Mouse (Mus musculus): ENCODE measurements around the gene Tcaf3.

Gene Tcaf3

DNA sequence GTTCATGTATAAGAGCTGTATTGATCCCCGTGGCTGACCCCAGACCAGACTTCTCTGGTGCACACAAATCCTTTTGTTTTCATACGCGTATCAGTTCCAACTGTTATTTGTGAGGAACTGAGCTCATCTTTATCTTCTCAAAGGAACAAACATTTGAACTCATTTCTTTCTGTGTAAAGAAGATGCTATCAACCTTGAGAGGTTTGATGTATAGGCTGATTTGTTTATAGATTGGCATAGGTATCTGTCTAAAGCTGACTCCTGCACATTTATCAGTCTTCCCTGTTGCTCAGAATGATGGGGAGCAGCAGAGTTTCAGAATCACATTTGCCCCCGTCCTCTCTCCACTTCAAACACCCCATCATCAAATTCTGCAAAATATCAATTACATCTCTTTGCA, at the start of gene Tcaf3:
Tcaf3 (minus strand) TSS at position 101 of the 400 bp plus-strand sequence.
- in situ Hi-C loops (cut with MboI; ENCODE audit: low pct_unique_long_range_greater_than_20kb in 1 of 2, low sequenced_read_pairs in 2 of 2, unreplicated experiment in 1 of 2): loop anchor here in 1 of 2 experiments (25.0 kb wide), 1 partner anchor 360 kb away; the partner anchor contains the start of gene Gstk1

DNA sequence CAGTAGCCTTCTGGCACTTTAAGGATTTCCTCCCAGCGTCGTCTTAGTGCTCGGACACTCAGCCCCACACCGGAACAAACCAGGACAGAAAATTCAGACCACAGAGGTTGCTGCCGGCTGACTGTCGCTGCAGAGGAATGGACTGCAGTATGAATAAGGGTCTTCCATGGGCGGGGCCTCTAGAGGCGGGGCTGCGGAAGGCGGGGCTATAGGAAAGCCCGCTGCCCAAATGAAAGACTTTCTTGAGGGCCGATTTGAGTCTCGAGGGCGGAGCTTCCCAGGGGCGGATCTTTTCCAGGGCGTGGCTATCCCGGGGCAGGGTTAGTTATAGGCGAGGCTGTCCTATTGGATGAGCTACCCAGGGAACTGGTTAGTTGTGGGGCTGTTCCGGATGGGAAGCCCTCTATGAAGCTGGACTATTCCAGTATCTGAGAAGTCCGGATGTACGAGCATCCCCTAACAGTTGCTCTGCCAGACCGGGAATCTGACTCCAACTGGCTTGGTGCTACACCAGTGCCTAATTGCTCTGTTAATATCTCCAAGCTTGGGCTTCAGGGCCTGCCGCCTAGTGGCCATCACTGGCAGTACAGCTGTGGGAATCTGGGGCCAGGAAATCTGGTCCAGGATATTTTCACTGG, 47.5 kb upstream of the Tcaf3 start, which contains the start of gene Tcaf2:
Tcaf2 (minus strand) TSS at position 343 of the 638 bp plus-strand sequence.
- in situ Hi-C loops (cut with MboI; ENCODE audit: low pct_unique_long_range_greater_than_20kb in 1 of 2, low sequenced_read_pairs in 2 of 2, unreplicated experiment in 1 of 2): no loop called here

DNA sequence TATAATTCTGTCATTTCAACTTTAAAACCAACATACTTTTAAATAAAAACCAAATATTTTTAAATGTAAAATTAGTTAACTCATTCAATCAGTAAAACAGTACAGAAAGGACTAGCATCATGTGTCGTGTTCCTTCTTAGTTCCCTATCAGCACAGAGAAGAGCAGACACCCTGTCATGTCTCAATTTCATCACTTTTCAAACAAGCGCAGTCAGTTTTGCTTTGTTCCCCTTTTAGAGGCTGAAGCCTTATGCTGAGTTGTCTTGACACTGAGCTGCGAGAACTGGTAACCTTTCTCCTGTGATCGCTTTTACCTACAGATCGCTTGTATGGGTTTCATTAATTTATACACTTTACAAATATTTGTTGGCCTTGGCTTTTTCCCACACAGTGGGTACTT, 36.9 kb upstream of the Tcaf3 start:
- in situ Hi-C loops (cut with MboI; ENCODE audit: low pct_unique_long_range_greater_than_20kb in 1 of 2, low sequenced_read_pairs in 2 of 2, unreplicated experiment in 1 of 2): no loop called here

DNA sequence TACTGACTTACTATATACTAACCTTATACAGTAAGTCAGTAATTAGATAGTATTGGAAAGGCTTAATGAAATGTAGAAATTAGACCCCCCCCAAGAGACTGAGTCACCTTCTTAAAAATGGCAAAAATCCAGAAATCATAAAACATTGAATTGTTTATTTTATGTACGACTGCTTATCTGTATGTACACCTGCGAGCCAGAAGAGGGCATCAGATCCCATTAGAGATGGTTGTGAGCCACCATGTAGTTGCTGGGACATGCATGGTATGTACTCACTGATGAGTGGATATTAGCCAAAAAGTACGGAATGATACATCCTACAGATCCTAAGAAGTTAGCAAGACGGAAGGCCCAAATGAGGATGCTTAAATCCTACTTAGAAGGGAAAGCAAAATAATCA, 33.9 kb upstream of the Tcaf3 start:
- in situ Hi-C loops (cut with MboI; ENCODE audit: low pct_unique_long_range_greater_than_20kb in 1 of 2, low sequenced_read_pairs in 2 of 2, unreplicated experiment in 1 of 2): no loop called here

DNA sequence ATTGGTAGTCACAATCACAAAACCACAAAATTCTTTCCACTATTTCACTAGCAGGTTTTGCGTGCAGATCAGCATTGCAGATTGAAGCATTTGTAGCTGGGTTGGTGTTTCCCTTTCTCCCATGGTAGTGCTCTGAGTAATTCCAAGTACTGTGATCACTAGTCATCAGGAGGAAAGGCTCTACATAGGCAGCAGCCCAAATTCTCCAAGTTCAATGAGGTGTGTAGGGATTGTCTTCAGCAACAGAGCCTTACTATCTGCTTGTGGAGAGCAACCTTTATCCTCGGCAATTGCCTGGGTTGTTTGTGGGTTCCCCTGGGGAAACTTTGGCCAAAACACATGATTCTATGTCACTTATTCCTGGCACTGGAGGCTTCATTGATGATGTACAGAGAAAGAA, 19.4 kb upstream of the Tcaf3 start:
- in situ Hi-C loops (cut with MboI; ENCODE audit: low pct_unique_long_range_greater_than_20kb in 1 of 2, low sequenced_read_pairs in 2 of 2, unreplicated experiment in 1 of 2): no loop called here

DNA sequence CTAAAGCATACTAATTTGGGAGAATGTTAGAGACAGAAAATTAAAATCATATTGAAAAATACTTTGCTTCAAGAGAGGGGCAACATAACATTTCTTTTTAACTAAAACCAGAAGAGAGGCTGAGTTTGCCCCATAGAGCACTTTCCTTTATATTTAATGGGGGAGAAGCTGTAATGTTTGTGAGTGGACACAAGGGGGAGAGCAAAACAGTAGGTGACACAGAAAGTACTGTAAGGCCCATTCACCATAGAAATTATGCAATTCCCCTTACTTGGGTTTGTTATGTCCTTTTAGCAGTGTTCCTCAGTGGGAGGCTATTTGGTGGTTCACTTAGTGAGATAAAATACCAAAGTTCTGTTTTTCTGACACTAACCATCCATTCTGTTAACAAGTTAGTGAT, 14.7 kb upstream of the Tcaf3 start:
- in situ Hi-C loops (cut with MboI; ENCODE audit: low pct_unique_long_range_greater_than_20kb in 1 of 2, low sequenced_read_pairs in 2 of 2, unreplicated experiment in 1 of 2): no loop called here

DNA sequence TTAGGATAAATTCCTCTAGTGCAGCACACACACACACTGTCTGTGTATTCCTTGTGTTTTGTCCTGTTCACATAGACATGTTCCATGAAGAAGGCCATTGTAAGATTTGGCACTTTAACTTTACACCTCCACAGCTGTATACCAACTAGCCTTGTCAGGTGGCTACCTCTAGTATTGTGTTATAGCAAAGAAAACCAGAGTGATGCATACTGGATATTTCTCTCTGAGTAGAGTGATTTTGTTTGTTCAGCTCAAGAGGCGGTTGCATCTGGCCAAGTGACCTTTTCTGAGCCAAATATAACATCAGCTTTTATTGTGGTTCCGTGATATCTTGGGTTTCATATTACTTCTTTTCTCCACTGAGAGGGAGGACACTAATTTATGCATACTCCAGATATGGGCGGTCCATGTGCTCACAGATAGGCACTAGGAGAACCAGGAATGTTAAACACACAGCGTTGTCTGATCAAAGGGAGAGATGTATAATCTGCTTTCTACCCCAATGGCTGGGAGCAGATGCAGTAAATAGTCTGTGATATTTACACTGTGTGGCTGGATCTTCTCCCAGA, 13.5 kb upstream of the Tcaf3 start:
- in situ Hi-C loops (cut with MboI; ENCODE audit: low pct_unique_long_range_greater_than_20kb in 1 of 2, low sequenced_read_pairs in 2 of 2, unreplicated experiment in 1 of 2): no loop called here

DNA sequence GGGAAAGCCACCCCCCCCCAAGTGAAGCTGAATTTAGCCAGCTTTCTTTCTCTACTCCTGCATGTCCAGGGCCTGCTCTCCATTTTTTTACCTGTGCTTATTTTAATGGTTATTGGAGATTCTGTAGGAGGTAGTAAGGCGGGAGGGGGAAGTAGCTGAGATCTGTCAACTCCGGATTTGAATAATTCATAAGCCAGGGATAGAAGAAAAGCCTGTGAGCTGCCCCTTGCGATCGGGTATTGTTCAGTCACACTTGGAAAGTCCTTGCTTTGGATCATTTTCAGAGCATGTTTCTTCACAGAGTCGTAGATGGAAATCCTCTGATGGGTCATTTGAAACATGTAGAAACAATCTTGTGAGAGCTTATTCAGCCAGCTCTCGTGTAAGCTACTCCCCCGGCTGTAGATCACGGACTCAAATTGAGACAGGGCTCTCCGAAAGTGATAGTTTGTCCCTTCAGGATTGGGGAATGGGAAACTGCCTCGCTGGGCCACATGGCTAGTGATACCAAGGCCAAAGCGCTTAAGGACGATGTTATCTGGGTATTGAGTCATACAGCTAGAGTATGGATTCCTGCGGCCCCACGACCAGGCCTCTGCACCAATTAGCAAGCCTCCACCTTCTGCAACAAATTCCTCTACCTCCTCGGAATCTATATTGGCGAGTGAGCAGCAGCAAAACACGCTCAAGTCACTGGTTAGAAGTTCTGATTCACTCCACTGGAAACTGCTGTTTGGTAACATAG, 4.2 kb downstream of the Tcaf3 start:
- in situ Hi-C loops (cut with MboI; ENCODE audit: low pct_unique_long_range_greater_than_20kb in 1 of 2, low sequenced_read_pairs in 2 of 2, unreplicated experiment in 1 of 2): loop anchor here in 1 of 2 experiments (25.0 kb wide), 1 partner anchor 356 kb away; the partner anchor contains the start of gene Gstk1

DNA sequence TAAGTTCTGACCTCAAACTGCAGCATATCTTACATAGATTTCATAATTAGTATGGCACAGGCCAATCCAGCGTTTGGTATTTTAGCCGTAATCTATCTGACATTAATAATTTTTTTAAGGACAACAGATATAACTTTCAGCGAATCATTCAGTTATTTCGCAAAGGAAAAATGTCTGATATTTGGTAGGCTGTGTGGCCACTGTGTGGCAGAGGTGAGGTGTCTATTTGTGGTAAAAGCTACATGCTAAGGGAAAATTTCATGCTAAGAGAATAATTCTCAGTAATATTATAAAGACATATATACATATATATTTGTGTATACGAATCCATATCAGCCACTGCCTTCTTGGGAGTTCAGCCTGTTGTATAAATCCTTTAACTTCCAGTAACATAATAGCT, 10.9 kb downstream of the Tcaf3 start:
- in situ Hi-C loops (cut with MboI; ENCODE audit: low pct_unique_long_range_greater_than_20kb in 1 of 2, low sequenced_read_pairs in 2 of 2, unreplicated experiment in 1 of 2): loop anchor here (10.0 to 25.0 kb wide), 2 partner anchors 349 to 362 kb away; partner anchors contain the start of gene Gstk1 (in 1 of the 2)

DNA sequence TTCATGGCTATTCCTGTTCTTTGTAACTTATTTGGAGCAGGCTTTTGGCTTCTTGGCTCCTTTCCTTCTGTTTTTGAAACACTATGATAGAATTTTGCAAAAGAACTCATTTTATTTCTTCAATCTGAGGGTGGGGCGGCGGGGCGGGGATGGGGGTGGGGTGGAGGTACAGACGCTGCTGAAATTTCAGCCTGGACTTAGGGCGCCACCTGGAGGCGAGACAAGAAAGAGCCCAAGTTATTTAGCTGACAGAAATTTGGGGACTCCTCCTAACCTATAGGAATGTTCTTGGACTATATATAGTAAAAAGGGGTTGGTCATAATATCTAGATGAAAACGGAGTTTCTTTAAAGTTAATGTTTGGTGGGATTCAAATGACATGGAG, 14.0 kb downstream of the Tcaf3 start:
- in situ Hi-C loops (cut with MboI; ENCODE audit: low pct_unique_long_range_greater_than_20kb in 1 of 2, low sequenced_read_pairs in 2 of 2, unreplicated experiment in 1 of 2): loop anchor here (10.0 to 25.0 kb wide), 2 partner anchors 346 to 359 kb away; partner anchors contain the start of gene Gstk1 (in 1 of the 2)

DNA sequence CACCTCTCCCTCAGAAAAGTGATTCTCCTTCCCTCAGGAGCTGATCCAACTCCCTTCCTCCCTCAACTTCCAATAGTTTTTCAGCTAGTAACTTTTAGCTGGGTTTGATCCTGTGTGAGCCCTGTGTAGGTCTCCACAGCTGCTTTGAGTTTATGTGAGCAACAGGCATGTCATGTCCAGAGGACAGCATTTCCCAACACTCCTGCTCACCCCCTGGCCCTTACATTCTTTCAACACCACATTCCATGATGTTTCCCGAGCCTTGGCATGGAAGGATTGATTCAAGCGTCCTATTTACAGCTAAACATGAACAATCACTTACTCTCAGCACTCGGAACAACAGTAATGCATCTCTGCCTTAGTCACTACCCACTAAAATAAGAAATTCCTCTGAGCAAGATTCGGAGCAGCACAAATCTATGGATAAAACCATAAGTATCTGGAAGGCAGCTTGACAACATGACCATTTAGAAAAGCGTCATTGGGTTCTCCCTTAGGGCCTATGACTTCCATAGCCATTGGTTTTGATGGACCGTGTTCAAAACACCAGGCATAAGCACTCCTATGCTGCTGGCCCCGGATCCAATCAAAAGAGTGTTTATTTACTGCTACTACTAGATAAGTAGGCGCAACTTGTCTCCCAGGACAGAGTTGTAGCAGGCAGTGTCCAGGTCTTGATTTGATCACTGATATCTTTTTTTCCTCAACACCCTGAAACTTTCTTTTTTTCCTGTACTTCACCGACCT, 14.6 kb downstream of the Tcaf3 start:
- in situ Hi-C loops (cut with MboI; ENCODE audit: low pct_unique_long_range_greater_than_20kb in 1 of 2, low sequenced_read_pairs in 2 of 2, unreplicated experiment in 1 of 2): loop anchor here (10.0 to 25.0 kb wide), 2 partner anchors 346 to 358 kb away; partner anchors contain the start of gene Gstk1 (in 1 of the 2)

DNA sequence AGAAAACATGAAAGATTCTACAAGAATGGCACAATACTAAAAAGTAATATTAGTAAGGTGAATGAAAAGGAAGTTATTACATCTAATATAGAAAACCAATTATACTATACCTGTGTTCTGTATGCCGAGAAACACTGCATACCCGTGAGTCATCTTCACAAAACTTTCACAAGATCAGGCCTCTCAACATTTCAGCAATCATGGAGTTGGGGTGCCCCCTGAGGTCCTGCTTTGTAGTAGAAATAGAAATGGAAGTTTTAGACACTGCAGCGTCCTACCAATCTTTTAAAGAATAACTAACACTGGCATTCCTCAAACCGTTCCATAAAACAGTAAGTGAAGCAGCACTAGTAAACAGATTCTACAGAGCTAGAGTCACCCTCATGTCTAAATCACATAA, 18.8 kb downstream of the Tcaf3 start:
- in situ Hi-C loops (cut with MboI; ENCODE audit: low pct_unique_long_range_greater_than_20kb in 1 of 2, low sequenced_read_pairs in 2 of 2, unreplicated experiment in 1 of 2): loop anchor here in 1 of 2 experiments (25.0 kb wide), 1 partner anchor 341 kb away; the partner anchor contains the start of gene Gstk1

DNA sequence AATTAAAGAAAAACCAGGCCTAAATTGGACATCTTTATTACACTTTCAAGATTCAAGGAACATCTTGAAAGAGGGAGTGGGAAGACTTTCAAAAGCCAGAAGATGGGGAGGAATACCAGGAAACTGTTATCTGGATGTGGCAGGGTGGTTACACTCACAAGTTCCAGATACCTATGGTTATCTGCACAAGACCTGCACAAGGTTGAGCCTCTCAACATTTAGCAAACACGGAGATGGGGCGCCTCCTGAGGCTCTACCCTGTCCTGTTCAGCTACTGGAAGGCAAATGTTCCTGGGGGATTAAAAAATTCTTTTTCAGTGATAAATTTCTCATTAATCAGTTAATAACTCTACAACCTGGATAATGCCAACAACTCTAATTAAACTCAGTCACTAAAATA, 20.1 kb downstream of the Tcaf3 start:
- in situ Hi-C loops (cut with MboI; ENCODE audit: low pct_unique_long_range_greater_than_20kb in 1 of 2, low sequenced_read_pairs in 2 of 2, unreplicated experiment in 1 of 2): loop anchor here in 1 of 2 experiments (25.0 kb wide), 1 partner anchor 340 kb away; the partner anchor contains the start of gene Gstk1

DNA sequence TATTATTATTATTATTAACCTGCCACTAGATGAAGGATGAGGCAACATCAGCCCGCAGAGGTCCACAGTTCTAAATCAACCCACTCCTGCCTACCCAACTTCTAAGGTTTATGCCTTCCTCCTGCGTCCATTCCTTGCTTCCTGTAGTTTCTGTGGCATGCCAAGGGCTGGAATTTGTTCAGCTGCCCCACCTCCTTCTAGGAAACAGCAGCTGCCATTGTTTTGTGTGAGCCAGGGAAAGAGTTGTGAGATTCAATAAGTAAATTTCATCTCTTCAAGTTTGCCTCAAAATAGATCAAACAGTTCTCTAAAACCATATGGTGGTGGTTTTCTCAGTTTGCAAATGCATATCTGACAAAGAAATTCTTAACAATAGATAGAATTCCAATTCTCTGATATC, 29.3 kb downstream of the Tcaf3 start:
- in situ Hi-C loops (cut with MboI; ENCODE audit: low pct_unique_long_range_greater_than_20kb in 1 of 2, low sequenced_read_pairs in 2 of 2, unreplicated experiment in 1 of 2): no loop called here

DNA sequence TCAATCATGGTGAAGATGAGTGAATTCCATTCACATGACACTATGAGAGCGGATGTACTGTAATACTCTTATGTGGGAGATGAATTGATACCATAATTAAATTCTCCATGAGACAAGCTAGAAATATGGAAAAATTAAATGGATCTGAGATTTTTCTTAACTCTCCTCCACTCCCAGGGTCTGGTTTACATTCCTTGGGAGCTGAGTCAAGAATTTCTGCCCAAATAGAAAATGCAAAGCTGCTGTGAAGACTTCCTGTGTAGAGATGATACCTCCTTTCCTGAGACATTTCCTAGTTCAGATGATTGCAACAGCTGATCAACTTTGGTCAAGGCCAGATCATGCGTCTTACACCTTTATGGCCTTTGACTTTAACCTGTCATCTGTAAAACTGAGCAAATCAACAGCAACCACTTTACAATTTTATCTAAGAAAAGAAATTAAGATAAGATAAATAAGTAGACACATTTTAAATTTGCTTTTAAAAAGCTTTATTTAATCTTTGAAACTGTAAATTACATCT, 31.4 kb downstream of the Tcaf3 start:
- in situ Hi-C loops (cut with MboI; ENCODE audit: low pct_unique_long_range_greater_than_20kb in 1 of 2, low sequenced_read_pairs in 2 of 2, unreplicated experiment in 1 of 2): no loop called here

DNA sequence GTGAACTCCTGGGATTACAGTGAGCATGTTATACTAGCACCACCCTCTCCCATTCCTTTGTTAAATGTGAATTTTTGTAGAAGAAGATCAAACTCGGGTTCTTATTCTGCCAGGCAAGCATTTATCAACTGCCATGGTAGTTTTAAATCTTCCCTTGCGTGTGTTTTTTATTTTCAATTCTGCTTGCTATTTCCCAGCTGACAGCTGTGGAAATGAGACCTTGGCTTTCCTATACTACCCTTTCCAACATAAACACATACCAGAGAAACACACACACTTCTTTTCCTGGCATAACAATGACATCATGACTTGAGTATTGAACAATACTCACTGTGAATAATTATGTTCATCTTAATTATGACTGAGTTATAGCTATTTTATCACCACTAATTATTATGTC, 35.2 kb downstream of the Tcaf3 start:
- in situ Hi-C loops (cut with MboI; ENCODE audit: low pct_unique_long_range_greater_than_20kb in 1 of 2, low sequenced_read_pairs in 2 of 2, unreplicated experiment in 1 of 2): no loop called here

DNA sequence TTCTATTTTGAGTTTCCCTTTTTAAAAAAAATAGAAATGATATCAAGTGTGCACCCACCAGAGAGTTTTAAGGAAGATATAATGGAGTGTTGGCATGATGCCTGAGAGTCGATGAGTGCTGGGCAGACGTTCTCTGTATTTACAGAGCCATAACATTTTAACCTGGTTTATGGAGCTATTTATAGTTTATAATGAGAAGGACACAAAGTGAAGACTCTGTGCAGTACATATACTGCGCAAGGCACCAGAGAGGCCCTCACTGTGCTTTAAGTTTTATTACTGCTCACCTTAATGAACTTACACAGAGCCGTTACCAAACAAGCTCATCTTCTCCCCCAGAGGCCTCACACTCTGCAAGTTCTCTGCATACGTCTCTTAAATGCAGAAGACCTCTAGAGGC, 36.6 kb downstream of the Tcaf3 start:
- in situ Hi-C loops (cut with MboI; ENCODE audit: low pct_unique_long_range_greater_than_20kb in 1 of 2, low sequenced_read_pairs in 2 of 2, unreplicated experiment in 1 of 2): no loop called here

DNA sequence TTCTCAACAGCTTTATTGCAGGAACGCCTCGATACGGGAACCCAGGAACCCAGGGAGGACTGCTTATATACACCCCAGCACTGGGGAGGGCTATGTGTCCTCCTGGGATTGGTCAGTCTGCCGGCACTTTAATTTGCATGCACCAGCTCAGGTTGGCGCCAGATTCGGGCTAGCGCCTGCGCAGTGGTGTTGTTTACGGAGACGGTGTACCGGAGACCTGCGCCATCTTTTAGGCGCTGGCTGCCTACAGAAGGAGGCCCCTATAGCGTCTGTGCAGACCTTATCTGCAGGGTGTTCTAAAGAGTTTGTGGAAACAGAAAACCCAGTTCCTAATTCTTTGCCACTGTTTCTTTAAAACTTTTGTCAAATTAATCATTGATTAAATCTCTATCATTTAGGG, 38.9 kb downstream of the Tcaf3 start:
- in situ Hi-C loops (cut with MboI; ENCODE audit: low pct_unique_long_range_greater_than_20kb in 1 of 2, low sequenced_read_pairs in 2 of 2, unreplicated experiment in 1 of 2): no loop called here

Data from mouse embryonic stem cell (cell line).